Mouse (Mus musculus) mouse trophoblast stem cell (cell line): ENCODE measurements around the gene Tex2.

Experiments used
- in situ Hi-C, 2 experiments: fragments of 300-500 bp; cut with MseI, MboI; formaldehyde crosslinking; loops; 2 replicates in 1 of 2; 3 replicates in 1 of 2; pipeline ENCODE4 v1.15.1; 2025

Tex2 gene

DNA sequence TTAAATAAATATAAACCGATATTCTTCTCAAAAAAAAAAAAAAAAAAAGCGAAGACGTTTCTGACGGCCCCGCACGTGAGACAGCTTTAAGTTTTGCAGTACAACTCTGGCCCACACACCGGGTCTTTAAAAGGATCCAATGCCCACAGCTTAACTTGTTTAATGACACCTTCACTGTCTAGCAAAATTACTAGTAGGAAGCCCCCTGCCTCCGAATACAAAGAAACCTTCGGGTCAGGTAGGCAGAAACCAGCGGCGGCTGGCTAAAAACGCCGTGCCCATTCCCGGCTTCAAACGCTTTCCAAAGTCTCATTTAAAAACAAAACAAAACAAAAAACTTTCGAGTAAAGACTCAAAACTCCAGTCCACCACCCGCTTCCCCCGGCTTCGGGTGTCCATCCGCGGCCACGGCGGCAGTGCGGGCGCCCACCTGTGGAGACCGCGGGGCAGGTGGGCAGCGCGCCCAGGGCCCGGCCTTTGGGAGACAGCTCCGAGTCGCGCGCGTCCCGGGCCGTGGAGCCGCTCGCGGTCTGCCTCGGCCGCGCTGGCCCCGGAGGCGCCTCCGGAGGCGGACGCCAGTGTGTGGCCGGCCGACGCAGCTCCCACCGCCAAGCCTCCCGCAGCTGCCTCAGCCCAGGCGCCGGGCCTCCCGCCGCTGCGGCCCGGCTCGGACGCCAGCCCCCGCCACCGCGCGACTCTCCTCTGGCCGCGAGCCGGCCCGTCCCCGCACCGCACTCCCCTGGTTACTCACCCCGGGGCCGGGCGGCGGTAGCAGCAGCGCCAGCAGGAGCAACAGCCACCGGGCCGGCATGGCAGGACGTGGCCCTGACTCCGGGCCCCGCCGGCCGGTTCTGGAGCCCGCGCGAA lies 126.1 kb downstream of the Tex2 start:
- in situ Hi-C loops = no loop called here

GRCm38 (mm10) chr11:106486042-106486865 lies 127.0 kb downstream of the Tex2 start:
- in situ Hi-C loops = no loop called here

- in situ Hi-C loops = no loop called here
Observed at GRCm38 (mm10) chr11:106485611-106486010, 127.6 kb downstream of the Tex2 start.

DNA sequence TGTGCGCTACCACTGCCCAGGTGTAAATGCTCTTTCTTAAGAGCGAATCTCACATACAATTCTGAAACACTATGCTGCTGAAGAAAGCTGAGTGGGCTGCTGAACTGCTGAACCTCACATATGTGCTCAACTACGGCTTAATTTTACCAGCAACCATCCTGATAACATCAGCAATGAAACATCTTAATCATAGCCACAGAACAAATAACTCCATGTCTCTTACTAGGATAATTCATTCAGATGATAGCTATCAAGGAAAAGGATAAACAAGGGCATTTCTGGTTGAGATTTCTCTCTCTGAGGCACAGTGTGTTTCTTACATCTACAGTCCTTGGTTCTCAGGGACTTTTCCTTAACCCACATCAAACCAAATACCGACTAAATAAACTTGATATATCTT lies 128.3 kb downstream of the Tex2 start:
- in situ Hi-C loops = no loop called here

DNA sequence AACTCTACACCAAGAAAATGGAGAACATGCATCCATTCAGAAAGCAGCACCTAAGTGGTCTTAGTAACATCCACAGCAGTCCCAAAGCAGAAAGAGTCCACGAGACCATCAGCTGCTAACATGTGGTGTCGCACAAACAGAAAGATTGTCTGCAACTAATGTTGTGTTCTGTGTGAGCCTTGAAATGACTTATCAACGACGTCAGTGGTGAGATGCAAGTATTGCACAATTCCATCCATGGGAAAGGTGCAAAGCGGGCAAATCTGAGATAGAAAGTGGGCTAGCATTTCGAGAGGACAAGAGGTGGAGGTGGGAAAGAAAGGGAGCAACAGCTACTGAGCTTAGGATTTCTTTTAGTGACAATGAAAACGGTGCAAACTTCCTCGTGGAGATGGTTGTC lies 130.4 kb downstream of the Tex2 start:
- in situ Hi-C loops = no loop called here

- in situ Hi-C loops = no loop called here
Observed at GRCm38 (mm10) chr11:106481651-106482050, 131.6 kb downstream of the Tex2 start.

DNA sequence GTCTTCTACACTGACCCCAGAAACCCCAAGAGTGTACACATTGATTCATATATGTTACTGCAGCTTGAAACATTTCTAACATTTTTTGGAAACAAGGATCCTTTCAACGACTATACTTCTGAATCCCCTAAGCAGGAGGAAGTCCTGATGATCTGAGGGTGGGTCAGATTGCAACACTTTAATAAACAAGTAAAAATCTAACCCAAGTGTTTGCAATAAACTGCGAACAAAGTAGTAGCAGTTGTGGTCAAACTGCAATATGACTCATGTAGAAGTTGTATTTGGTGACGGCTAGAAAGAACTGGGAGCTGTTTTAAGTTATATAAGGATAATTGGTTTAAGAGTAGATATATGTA lies 132.7 kb downstream of the Tex2 start:
- in situ Hi-C loops = no loop called here

- in situ Hi-C loops = no loop called here
Observed at GRCm38 (mm10) chr11:106479619-106480529, 133.3 kb downstream of the Tex2 start.

- in situ Hi-C loops = no loop called here
Observed at GRCm38 (mm10) chr11:106478745-106479144, 134.5 kb downstream of the Tex2 start.

DNA sequence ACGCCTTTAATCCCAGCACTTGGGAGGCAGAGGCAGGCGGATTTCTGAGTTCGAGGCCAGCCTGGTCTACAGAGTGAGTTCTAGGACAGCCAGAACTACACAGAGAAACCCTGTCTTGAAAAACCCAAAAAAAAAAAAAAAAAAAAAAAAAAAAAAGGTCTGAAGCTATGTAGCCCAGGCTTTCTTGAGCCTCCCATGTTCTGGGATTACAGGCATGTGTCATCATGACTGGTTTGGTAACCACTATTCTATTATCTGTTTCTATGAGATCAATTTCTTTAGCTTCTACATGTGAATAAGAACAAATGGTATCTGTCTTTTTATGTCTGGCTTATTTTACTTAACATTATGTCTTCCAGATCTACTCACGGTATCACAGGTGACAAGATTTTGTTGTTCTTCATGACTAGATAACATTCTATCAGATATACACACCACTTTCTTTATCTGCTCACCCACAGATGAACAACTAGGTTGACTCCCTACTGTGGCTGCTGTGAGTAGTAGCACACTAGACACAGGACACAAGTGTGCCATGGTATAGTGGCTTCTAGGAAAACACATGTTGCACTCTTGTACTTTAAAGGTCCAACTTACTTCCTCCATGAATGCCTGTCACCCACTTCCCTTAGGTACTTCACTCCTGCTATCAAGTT lies 135.6 kb downstream of the Tex2 start:
- in situ Hi-C loops = no loop called here

- in situ Hi-C loops = no loop called here
Observed at GRCm38 (mm10) chr11:106475309-106475708, 137.9 kb downstream of the Tex2 start.

GRCm38 (mm10) chr11:106471629-106472028 lies 141.6 kb downstream of the Tex2 start:
- in situ Hi-C loops = no loop called here

DNA sequence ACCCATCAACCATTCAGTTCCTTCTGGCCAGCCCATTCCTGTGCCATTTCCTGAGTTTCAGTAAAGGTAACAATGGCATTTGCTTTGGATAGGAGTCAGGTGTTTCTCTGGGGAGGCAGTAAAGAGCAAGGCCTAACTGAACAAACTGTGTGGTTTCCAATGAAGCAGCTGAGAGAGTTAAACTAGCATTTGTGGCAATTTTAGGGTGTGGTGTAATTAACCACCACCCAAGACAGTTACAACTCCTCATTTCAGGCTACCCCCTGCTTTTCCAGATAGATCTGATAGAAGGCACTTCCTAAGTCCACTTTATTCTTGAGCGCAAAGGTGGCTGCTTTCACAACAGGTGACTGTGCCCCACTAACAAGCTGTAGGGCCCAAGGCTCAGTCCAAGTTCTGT lies 144.7 kb downstream of the Tex2 start:
- in situ Hi-C loops = no loop called here

GRCm38 (mm10) chr11:106465932-106466331 lies 147.3 kb downstream of the Tex2 start:
- in situ Hi-C loops = no loop called here

DNA sequence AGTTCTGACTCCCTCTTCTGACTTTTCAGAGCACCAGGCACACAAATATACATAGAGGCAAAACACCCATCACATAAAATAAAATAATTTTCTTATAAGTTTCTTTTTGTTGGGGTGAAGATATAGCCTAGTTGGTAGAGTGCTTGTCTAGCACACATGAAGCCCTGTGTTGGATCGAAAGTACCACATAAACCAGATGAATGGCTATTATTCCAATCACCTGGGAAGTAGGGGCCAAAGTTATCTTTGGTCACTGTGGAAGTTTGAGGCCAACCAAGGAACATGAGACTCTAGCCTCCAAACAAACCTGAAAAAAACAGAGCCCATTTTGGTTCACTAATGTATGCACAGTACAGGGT lies 147.7 kb downstream of the Tex2 start:
- in situ Hi-C loops = no loop called here

DNA sequence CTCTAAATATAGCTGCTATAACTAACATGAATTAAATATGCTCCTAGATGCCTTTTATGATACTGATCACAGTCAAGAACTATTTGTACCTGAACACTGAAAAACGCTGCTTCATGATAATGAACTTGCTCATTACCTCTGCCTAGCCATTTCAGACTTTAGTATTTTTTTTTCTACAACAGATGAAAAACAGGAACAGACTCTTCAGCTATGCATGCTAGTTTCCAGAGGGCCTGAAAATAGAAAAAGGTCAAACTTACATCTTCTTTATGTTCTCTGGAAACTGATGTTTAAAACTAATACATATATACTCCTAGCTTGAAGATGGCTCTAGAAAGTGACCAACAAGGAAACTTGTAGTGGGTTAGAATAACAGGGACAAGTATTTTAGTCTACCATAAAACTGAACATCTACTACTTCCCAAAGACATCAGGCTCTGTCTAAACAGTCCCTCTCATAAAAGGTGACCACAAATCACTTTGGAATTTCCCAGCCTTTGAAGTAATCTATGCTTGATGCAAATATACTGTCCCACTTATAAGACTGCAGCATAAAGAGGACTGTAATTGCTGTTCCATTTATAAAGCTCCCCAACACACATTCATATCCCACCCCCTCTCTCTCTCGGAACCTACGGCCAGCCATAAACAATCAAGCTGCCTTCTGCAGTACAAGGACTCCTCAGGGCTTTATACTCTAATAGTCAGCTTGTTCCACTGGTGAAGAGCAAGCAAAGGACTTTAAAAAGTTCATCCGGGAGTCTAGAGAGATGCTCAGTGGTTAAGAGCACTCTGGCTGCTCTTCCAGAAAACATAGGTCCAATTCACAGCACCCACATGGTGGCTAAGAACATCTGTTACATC lies 148.3 kb downstream of the Tex2 start:
- in situ Hi-C loops = no loop called here

- in situ Hi-C loops = no loop called here
Observed at GRCm38 (mm10) chr11:106463845-106464244, 149.4 kb downstream of the Tex2 start.

DNA sequence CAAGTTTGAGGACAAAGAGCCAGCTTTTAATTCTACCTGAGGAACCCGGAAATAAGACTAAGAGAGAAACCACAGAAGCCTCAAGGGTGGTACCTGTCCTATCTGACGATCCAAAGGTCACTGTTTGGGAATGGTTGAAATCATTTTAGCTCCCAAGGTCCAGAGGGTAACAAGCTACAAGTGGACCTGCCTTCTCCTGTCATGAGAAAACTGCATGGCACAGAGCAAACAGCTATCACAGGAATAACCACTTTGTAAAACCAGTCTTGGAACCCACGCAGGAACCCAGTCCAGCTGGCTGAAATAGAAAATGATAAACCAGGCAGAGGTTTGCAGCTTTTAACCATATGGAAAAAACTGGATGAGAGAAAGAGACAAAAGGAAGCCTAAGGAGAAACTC lies 150.9 kb downstream of the Tex2 start:
- in situ Hi-C loops = no loop called here

GRCm38 (mm10) chr11:106461145-106461932 lies 151.9 kb downstream of the Tex2 start:
- in situ Hi-C loops = no loop called here

GRCm38 (mm10) chr11:106460671-106461070 lies 152.6 kb downstream of the Tex2 start:
- in situ Hi-C loops = no loop called here
